Mouse (Mus musculus) thymus, postnatal 25 days (tissue): ENCODE measurements around the gene Cfap126.
"Not testable (repeated sequence)": the region's sequence is repeated elsewhere in the genome, so short reads cannot be mapped to it uniquely, and the experiment has no call there.

Experiments used
- DNase-seq: peaks from one replicate; pipeline ENCODE4 v3.0.0; 2022

The Cfap126 gene

GRCm38 (mm10) chr1:171113873-171114299, at the start of gene Cfap126:
Cfap126 (plus strand) TSS chr1:171113918.
- DNase-seq: peak; percentile 31

- peak; percentile 75 for DNase-seq
Observed at GRCm38 (mm10) chr1:171064491-171065242, 49.1 kb upstream of the Cfap126 start, which contains the start of gene Fcgr3. Fcgr3 (minus strand) TSS chr1:171064935.

- DNase-seq: peak; percentile 65
Observed at GRCm38 (mm10) chr1:171065243-171065587, 48.5 kb upstream of the Cfap126 start.

- DNase-seq: peak; percentile 34
Observed at GRCm38 (mm10) chr1:171065768-171066167, 48.0 kb upstream of the Cfap126 start.

- not testable (repeated sequence) for DNase-seq
Observed at GRCm38 (mm10) chr1:171066583-171066982, 47.1 kb upstream of the Cfap126 start.

GRCm38 (mm10) chr1:171067928-171068327, 45.8 kb upstream of the Cfap126 start:
- DNase-seq: not testable (repeated sequence)

GRCm38 (mm10) chr1:171069508-171069907, 44.2 kb upstream of the Cfap126 start:
- DNase-seq: not testable (repeated sequence)

- not testable (repeated sequence) for DNase-seq
Observed at GRCm38 (mm10) chr1:171070879-171071278, 42.8 kb upstream of the Cfap126 start.

GRCm38 (mm10) chr1:171071726-171072125, 42.0 kb upstream of the Cfap126 start:
- not testable (repeated sequence) for DNase-seq

- DNase-seq: not testable (repeated sequence)
Observed at GRCm38 (mm10) chr1:171072217-171072616, 41.5 kb upstream of the Cfap126 start.

- DNase-seq: not testable (repeated sequence)
Observed at GRCm38 (mm10) chr1:171074283-171074682, 39.4 kb upstream of the Cfap126 start.

- DNase-seq: not testable (repeated sequence)
Observed at GRCm38 (mm10) chr1:171076176-171076575, 37.5 kb upstream of the Cfap126 start.

GRCm38 (mm10) chr1:171077192-171077591, 36.5 kb upstream of the Cfap126 start:
- DNase-seq: not testable (repeated sequence)

GRCm38 (mm10) chr1:171077955-171078354, 35.8 kb upstream of the Cfap126 start:
- DNase-seq: peak; percentile 28

- not testable (repeated sequence) for DNase-seq
Observed at GRCm38 (mm10) chr1:171078419-171078818, 35.3 kb upstream of the Cfap126 start.

- not testable (repeated sequence) for DNase-seq
Observed at GRCm38 (mm10) chr1:171079345-171079744, 34.4 kb upstream of the Cfap126 start.

GRCm38 (mm10) chr1:171079825-171080224, 33.9 kb upstream of the Cfap126 start:
- DNase-seq: not testable (repeated sequence)

- DNase-seq: not testable (repeated sequence)
Observed at GRCm38 (mm10) chr1:171081512-171082231, 32.0 kb upstream of the Cfap126 start.

- DNase-seq: no peak
Observed at GRCm38 (mm10) chr1:171085718-171086117, 28.0 kb upstream of the Cfap126 start.

- DNase-seq: not testable (repeated sequence)
Observed at GRCm38 (mm10) chr1:171088237-171088869, 25.4 kb upstream of the Cfap126 start.

- no peak for DNase-seq
Observed at GRCm38 (mm10) chr1:171089891-171090290, 23.8 kb upstream of the Cfap126 start.

- no peak for DNase-seq
Observed at GRCm38 (mm10) chr1:171090761-171091160, 23.0 kb upstream of the Cfap126 start.

- no peak for DNase-seq
Observed at GRCm38 (mm10) chr1:171094424-171094823, 19.3 kb upstream of the Cfap126 start.
